Mouse (Mus musculus) MEL (cell line): Measurements from ENCODE around the gene Stk4. TPM values are rescaled to one million over a fixed set of nuclear protein-coding genes. Genes with fewer than 3 reads are reported as not detected.
A peak's percentile ranks its signal among the peaks of the same experiment; 100 is the strongest.

Source experiments
- DNase-seq: peaks from one replicate; pipeline ENCODE4 v3.0.0; 2011; ENCODE audit warnings: low read depth, low spot score
- H3K27ac ChIP-seq: 2 replicates; pipeline ENCODE4 v1.5.1; 2012; ENCODE audit warnings: low read depth, mild to moderate bottlenecking, control low read depth, low read length, moderate library complexity; ENCODE audit not compliant: control insufficient read depth
- H3K27me3 ChIP-seq, 2 experiments: fragments of 150-350 bp in 1 of 2; sonication (generic) in 1 of 2; 2 replicates each; pipeline ENCODE4 v1.6.1; 2012; ENCODE audit warnings: low read length in 2 of 2, mild to moderate bottlenecking in 2 of 2, improper control_type of control experiment in 1 of 2, moderate library complexity in 1 of 2; ENCODE audit not compliant: insufficient read depth in 2 of 2, control insufficient read depth in 1 of 2
- H3K36me3 ChIP-seq, 2 experiments: 2 replicates each; pipeline ENCODE4 v1.6.1; 2012 to 2014; ENCODE audit warnings: low read length in 2 of 2, improper control_type of control experiment in 1 of 2, inconsistent platforms in 1 of 2, mild to moderate bottlenecking in 1 of 2; ENCODE audit not compliant: insufficient read depth in 2 of 2, control insufficient read depth in 1 of 2
- H3K4me1 ChIP-seq, 2 experiments: fragments of 150-350 bp in 1 of 2; sonication (generic) in 1 of 2; 2 replicates each; pipeline ENCODE4 v1.6.1; 2012; ENCODE audit warnings: low read length in 2 of 2, improper control_type of control experiment in 1 of 2, mild to moderate bottlenecking in 1 of 2; ENCODE audit not compliant: insufficient read depth in 2 of 2, control insufficient read depth in 1 of 2
- H3K4me3 ChIP-seq, 2 experiments: fragments of 150-350 bp in 1 of 2; sonication (generic) in 1 of 2; 2 replicates each; pipeline ENCODE4 v1.5.1; 2012; ENCODE audit warnings: low read depth in 2 of 2, low read length in 2 of 2, mild to moderate bottlenecking in 2 of 2, moderate library complexity in 2 of 2, control low read depth in 1 of 2, improper control_type of control experiment in 1 of 2; ENCODE audit not compliant: control insufficient read depth in 1 of 2, insufficient read depth in 1 of 2
- H3K79me2 ChIP-seq: 2 replicates; pipeline ENCODE4 v1.6.1; 2012; ENCODE audit warnings: mild to moderate bottlenecking, low read length, moderate library complexity; ENCODE audit not compliant: control insufficient read depth, poor library complexity, insufficient read depth
- H3K9ac ChIP-seq: 2 replicates; pipeline ENCODE4 v1.6.1; 2012; ENCODE audit warnings: low read depth, mild to moderate bottlenecking, control low read depth, low read length, moderate library complexity; ENCODE audit not compliant: control insufficient read depth, poor library complexity, severe bottlenecking
- H3K9me3 ChIP-seq: fragments of 150-350 bp; sonication (generic); replicated peaks from 2 replicates; pipeline ENCODE4 v1.6.1; 2012; ENCODE audit warnings: mild to moderate bottlenecking, low read length, improper control_type of control experiment, moderate library complexity; ENCODE audit not compliant: insufficient read depth
- E2F4 ChIP-seq: IDR thresholded peaks from 2 replicates; pipeline ENCODE4 v1.6.1; 2011; ENCODE audit warnings: low read depth, low read length, improper control_type of control experiment, borderline replicate concordance
- EP300 ChIP-seq, 2 experiments: IDR thresholded peaks; 2 replicates each; pipeline ENCODE4 v1.6.1; 2011; ENCODE audit warnings: improper control_type of control experiment in 2 of 2, low read length in 2 of 2, low read depth in 1 of 2, mild to moderate bottlenecking in 1 of 2
- ETS1 ChIP-seq: IDR thresholded peaks from 2 replicates; pipeline ENCODE4 v1.6.1; 2012; ENCODE audit warnings: low read depth, mild to moderate bottlenecking, inconsistent platforms, low read length, improper control_type of control experiment, moderate library complexity
- GABPA ChIP-seq: IDR thresholded peaks from 2 replicates; pipeline ENCODE4 v1.6.1; 2012; ENCODE audit warnings: low read depth, mild to moderate bottlenecking, inconsistent platforms, low read length, improper control_type of control experiment, moderate library complexity
- HCFC1 ChIP-seq: IDR thresholded peaks from 2 replicates; pipeline ENCODE4 v1.6.1; 2012; ENCODE audit warnings: low read depth, mild to moderate bottlenecking, inconsistent platforms, low read length, improper control_type of control experiment, moderate library complexity
- MAFK ChIP-seq: IDR thresholded peaks from 2 replicates; pipeline ENCODE4 v1.6.1; 2011; ENCODE audit warnings: low read depth, mild to moderate bottlenecking, low read length, improper control_type of control experiment, borderline replicate concordance
- MEF2A ChIP-seq: IDR thresholded peaks from 2 replicates; pipeline ENCODE4 v1.6.1; 2014; ENCODE audit warnings: low read depth, mild to moderate bottlenecking, inconsistent platforms, low read length, improper control_type of control experiment; ENCODE audit not compliant: poor library complexity, insufficient replicate concordance, severe bottlenecking; ENCODE audit errors: extremely low read depth
- MYC ChIP-seq: IDR thresholded peaks from 2 replicates; pipeline ENCODE4 v1.6.1; 2011; ENCODE audit warnings: low read depth, mild to moderate bottlenecking, low read length, improper control_type of control experiment, moderate library complexity
- NELFE ChIP-seq: IDR thresholded peaks from 2 replicates; pipeline ENCODE4 v1.6.1; 2011; ENCODE audit warnings: low read depth, low read length, improper control_type of control experiment
- POLR2A ChIP-seq, 2 experiments: IDR thresholded peaks; 2 replicates each; pipeline ENCODE4 v1.6.1; 2011 to 2012; ENCODE audit warnings: low read length in 2 of 2, mild to moderate bottlenecking in 2 of 2, control low read depth in 1 of 2, improper control_type of control experiment in 1 of 2, low read depth in 1 of 2, moderate library complexity in 1 of 2; ENCODE audit not compliant: control insufficient read depth in 1 of 2, insufficient read depth in 1 of 2, poor library complexity in 1 of 2
- POLR2AphosphoS2 ChIP-seq: IDR thresholded peaks from 2 replicates; pipeline ENCODE4 v1.6.1; 2011; ENCODE audit warnings: low read length, improper control_type of control experiment
- POLR2AphosphoS5 ChIP-seq: IDR thresholded peaks from 2 replicates; pipeline ENCODE4 v1.6.1; 2012; ENCODE audit warnings: low read depth, borderline replicate concordance, mild to moderate bottlenecking, inconsistent platforms, low read length, moderate library complexity, mixed read lengths
- RAD21 ChIP-seq: IDR thresholded peaks from 2 replicates; pipeline ENCODE4 v1.6.1; 2011; ENCODE audit warnings: mild to moderate bottlenecking, low read depth, low read length, improper control_type of control experiment
- SIN3A ChIP-seq: IDR thresholded peaks from 2 replicates; pipeline ENCODE4 v1.6.1; 2012; ENCODE audit warnings: low read length, improper control_type of control experiment, inconsistent platforms
- SMC3 ChIP-seq: IDR thresholded peaks from 2 replicates; pipeline ENCODE4 v1.6.1; 2011; ENCODE audit warnings: low read depth, low read length, improper control_type of control experiment
- TAL1 ChIP-seq: IDR thresholded peaks from 2 replicates; pipeline ENCODE4 v1.6.1; 2012; ENCODE audit warnings: mild to moderate bottlenecking, inconsistent platforms, low read length, moderate library complexity, mixed read lengths
- TBP ChIP-seq: IDR thresholded peaks from 2 replicates; pipeline ENCODE4 v1.8.0; 2011; ENCODE audit warnings: low read depth, low read length, improper control_type of control experiment
- TCF12 ChIP-seq: IDR thresholded peaks from 2 replicates; pipeline ENCODE4 v1.6.1; 2014; ENCODE audit warnings: low read depth, mild to moderate bottlenecking, inconsistent platforms, low read length, improper control_type of control experiment, moderate library complexity
- ZC3H11A ChIP-seq: IDR thresholded peaks from 2 replicates; pipeline ENCODE4 v1.6.1; 2012; ENCODE audit warnings: low read depth, mild to moderate bottlenecking, inconsistent platforms, low read length, improper control_type of control experiment
- ZKSCAN1 ChIP-seq: IDR thresholded peaks from 2 replicates; pipeline ENCODE4 v1.6.1; 2012; ENCODE audit warnings: low read depth, mild to moderate bottlenecking, inconsistent platforms, low read length, improper control_type of control experiment, moderate library complexity
- ZMIZ1 ChIP-seq: IDR thresholded peaks from 2 replicates; pipeline ENCODE4 v1.6.1; 2012; ENCODE audit warnings: low read depth, mild to moderate bottlenecking, inconsistent platforms, low read length, improper control_type of control experiment, moderate library complexity
- polyA plus RNA-seq, 2 experiments: library from polyadenylated mRNA; stranded (reverse) in 1 of 2; unstranded in 1 of 2; fragments of >175 nt in 1 of 2; fragments of >200 nt in 1 of 2; gene quantifications; 2 replicates each; pipeline versions ENCODE4 v1.2.1 to v1.2.4; 2012; ENCODE audit warnings: low replicate concordance in 2 of 2, low read depth in 1 of 2; ENCODE audit not compliant: insufficient read length in 2 of 2, insufficient read depth in 1 of 2, missing spikeins in 1 of 2
- total RNA-seq: library from RNA; depleted of rRNA; stranded (reverse); fragments of 300-350 nt; gene quantifications from 2 replicates; pipeline ENCODE4 v1.2.3, GENCODE M21; 2012

Stk4 gene
- total and polyA plus RNA-seq, 3 experiments: 46.8 to 56.1 TPM; not detected in 1

DNA sequence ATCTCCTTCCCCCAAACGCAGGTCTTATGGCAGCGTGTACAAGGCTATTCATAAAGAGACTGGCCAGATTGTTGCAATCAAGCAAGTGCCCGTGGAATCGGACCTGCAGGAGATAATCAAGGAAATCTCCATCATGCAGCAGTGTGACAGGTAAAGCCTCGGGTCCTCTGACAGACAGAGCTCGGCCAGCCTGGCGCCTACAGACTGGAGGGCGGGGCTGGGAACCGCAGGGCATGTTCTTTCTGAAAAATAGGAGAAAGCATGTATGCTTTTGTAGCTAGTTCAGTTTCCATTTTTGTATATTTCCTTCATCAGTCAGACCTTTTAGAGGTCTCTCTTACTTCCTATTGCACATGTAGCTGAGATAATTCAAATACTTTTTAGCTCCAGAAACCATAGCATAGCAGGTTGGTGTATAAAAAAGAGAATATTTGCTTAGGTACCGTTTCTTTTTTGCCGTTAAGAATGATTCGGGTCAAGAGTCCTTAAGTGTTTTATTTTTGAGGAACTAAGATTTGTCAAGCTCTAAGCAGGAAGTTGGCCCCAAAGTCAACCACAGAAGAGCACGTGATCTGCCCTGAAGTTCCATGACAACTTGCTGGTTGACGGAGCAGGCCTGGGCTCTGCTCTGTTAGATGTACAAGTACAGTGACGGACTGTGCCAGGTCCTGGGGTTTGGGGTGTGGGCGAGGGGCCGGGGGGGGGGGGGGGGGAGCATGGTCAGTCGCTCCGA is 13.7 kb downstream of the Stk4 start (continued):
- TF ChIP-seq TAL1: no peak
- TF ChIP-seq RAD21: no peak
- TF ChIP-seq NELFE: no peak
- TF ChIP-seq POLR2AphosphoS2: no peak
- TF ChIP-seq, all 39 proteins: peak for 12

DNA sequence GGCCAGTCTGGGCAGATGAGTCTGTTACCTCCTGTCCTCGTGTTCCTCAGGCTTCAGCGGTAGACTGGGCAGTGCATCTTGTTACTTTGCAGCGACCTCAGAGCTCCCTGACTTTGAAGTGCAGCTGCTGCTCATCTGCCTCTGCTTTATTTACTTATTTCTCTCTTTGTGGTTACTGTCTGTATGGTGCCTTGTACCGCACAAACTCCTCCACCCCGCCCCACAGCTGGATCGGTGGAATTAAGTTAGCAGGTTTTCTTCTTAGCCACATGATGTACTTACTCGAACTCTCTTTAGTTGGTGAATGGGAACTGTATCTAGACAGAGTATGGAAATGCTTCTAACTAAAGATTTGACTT is 14.2 kb downstream of the Stk4 start:
- TF ChIP-seq ETS1 (no peak; the same call in 1 of the 2 replicates), ZC3H11A (no peak), MYC (no peak), GABPA (no peak), ZMIZ1 (no peak), TCF12 (no peak), MEF2A (no peak), TBP (no peak), EP300 (IDR thresholded peaks at IDR 0.05; ENCODE audit: low read depth in 1 of 2, low read length in 2 of 2) (no peak), MAFK (no peak), SMC3 (no peak), ZKSCAN1 (no peak), HCFC1 (no peak), E2F4 (no peak), POLR2A (IDR thresholded peaks at IDR 0.05; ENCODE audit: control insufficient read depth in 1 of 2, insufficient read depth in 1 of 2, low read depth in 1 of 2, low read length in 2 of 2, poor library complexity in 1 of 2) (no peak), POLR2AphosphoS5 (no peak), SIN3A (no peak)
- Histone ChIP-seq H3K36me3 (peaks cover 18 to 21% of the 10 kb centered on the region in 2 experiments), H3K79me2 (peaks cover 2% of the 10 kb centered on the region), H3K4me1 (peaks cover 16 to 18% of the 10 kb centered on the region in 2 experiments), H3K27me3 (no peaks in the 10 kb centered on the region), H3K9ac (peak overlapping the region; percentile 40), H3K27ac (peak overlapping the region; percentile 81), H3K9me3 (no peaks in the 10 kb centered on the region), H3K4me3 (no peak overlapping the region)
- DNase-seq: peak; percentile 32
